Mouse (Mus musculus) stomach, postnatal 0 days (tissue): ENCODE measurements around the gene Ebpl. TPM values are rescaled to one million over a fixed set of nuclear protein-coding genes. Genes with fewer than 3 reads are reported as not detected.

Experiments used
- ATAC-seq: fragments of 200-750 bp; cut with Nextera tagmentation; 2 replicates; pipeline ENCODE4 v1.8.0; 2017; ENCODE audit not compliant: low FRiP score, low TSS enrichment
- DNase-seq: peaks from one replicate; pipeline ENCODE4 v3.0.0-alpha.2; 2016; ENCODE audit warnings: low spot score
- H3K27ac ChIP-seq: fragments of 300-500 bp; sonication (generic); replicated peaks from 2 replicates; pipeline ENCODE4 v1.5.1; 2014; ENCODE audit warnings: mild to moderate bottlenecking, control low read depth
- H3K27me3 ChIP-seq: fragments of 300-500 bp; sonication (generic); 2 replicates; pipeline ENCODE4 v1.6.1; 2014; ENCODE audit warnings: low read length; ENCODE audit not compliant: control insufficient read depth, insufficient read depth
- H3K36me3 ChIP-seq: fragments of 300-500 bp; sonication (generic); 2 replicates; pipeline ENCODE4 v1.6.1; 2014; ENCODE audit warnings: low read length, mixed read lengths; ENCODE audit not compliant: control insufficient read depth, insufficient read depth
- H3K4me1 ChIP-seq: fragments of 300-500 bp; sonication (generic); replicated peaks from 2 replicates; pipeline ENCODE4 v1.6.1; 2014; ENCODE audit warnings: antibody characterized with exemption; ENCODE audit not compliant: control insufficient read depth, insufficient read depth
- H3K4me2 ChIP-seq: fragments of 300-500 bp; sonication (generic); replicated peaks from 2 replicates; pipeline ENCODE4 v1.6.1; 2014; ENCODE audit warnings: low read depth, mild to moderate bottlenecking, control low read depth, moderate library complexity
- H3K4me3 ChIP-seq: fragments of 300-500 bp; sonication (generic); 2 replicates; pipeline ENCODE4 v1.5.1; 2014; ENCODE audit warnings: low read depth, low read length, control low read depth
- H3K9ac ChIP-seq: fragments of 300-500 bp; sonication (generic); 2 replicates; pipeline ENCODE4 v1.6.1; 2014; ENCODE audit warnings: mild to moderate bottlenecking, low read length, control low read depth, mixed read lengths
- H3K9me3 ChIP-seq: fragments of 300-500 bp; sonication (generic); 2 replicates; pipeline ENCODE4 v1.6.1; 2016; ENCODE audit warnings: low read length; ENCODE audit not compliant: control insufficient read depth
- CTCF ChIP-seq: IDR thresholded peaks from 2 replicates; pipeline ENCODE4 v1.5.1; 2016; ENCODE audit warnings: antibody characterized with exemption, low read depth, mild to moderate bottlenecking, moderate library complexity
- EP300 ChIP-seq: optimal IDR thresholded peaks from 2 replicates; pipeline ENCODE3; 2016; ENCODE audit warnings: antibody characterized with exemption
- WGBS: fragments of 180-500 bp; shearing (Covaris S2); extraction: QIAGEN DNeasy Blood & Tissue Kit; methylation state at CpG from one replicate; pipeline ENCODE4 v1.1.7; 2014; 5-methylcytosine and 5-hydroxymethylcytosine counted together
- polyA plus RNA-seq: library from polyadenylated mRNA; unstranded; fragments of >200 nt; fragmentation: Nextera tagmentation; extraction: Ambion mirVana; gene quantifications from 2 replicates; pipeline ENCODE4 v1.2.1, GENCODE M21; 2015

Gene Ebpl
- polyA plus RNA-seq, 1 experiment from 2014 or later = 18.3 TPM

DNA sequence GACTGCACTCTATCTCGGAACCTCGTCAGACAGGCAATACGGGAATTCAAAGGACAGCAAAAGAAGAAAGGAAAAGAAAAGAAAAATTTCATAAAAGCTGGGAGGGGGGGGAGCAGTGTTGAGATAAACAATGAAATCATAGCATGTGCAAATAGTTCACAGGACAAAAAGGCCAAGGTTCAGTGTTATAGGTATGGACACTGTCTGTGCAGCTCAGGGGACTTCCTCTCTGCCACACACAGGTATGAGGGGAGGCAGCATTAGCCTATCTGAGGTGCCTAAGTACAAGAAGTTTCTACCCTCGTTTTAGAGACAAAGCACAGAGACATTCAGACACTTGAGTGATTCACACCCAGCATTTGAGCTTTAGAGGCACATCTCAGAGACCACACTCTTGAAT is 39.0 kb downstream of the Ebpl start:
- TF ChIP-seq CTCF = no peak
- no peak for TF ChIP-seq EP300
- no peak overlapping the region for H3K27ac ChIP-seq
- no peak overlapping the region for H3K4me3 ChIP-seq
- H3K9me3 ChIP-seq = no peaks in the 10 kb centered on the region
- H3K4me1 ChIP-seq = no peaks in the 10 kb centered on the region
- no peaks in the 10 kb centered on the region for H3K36me3 ChIP-seq
- H3K9ac ChIP-seq = no peak overlapping the region
- H3K27me3 ChIP-seq = no peaks in the 10 kb centered on the region
- DNase-seq (no peak), ATAC-seq (peak; percentile 42; the same call in 1 of the 2 replicates)
- H3K4me2 ChIP-seq = no peak overlapping the region
- WGBS = 63% methylated on average over 4 of the region's 4 CpGs

- no peaks in the 10 kb centered on the region for H3K27me3 ChIP-seq
- no peaks in the 10 kb centered on the region for H3K36me3 ChIP-seq
- H3K4me2 ChIP-seq = no peak overlapping the region
- ATAC-seq (peak; percentile 75), DNase-seq (peak; percentile 24)
- no peaks in the 10 kb centered on the region for H3K4me1 ChIP-seq
- 82% methylated on average over 1 of the region's 1 CpGs for WGBS
- no peak overlapping the region for H3K4me3 ChIP-seq
- H3K9ac ChIP-seq = no peak overlapping the region
- H3K27ac ChIP-seq = no peak overlapping the region
- H3K9me3 ChIP-seq = no peaks in the 10 kb centered on the region
- TF ChIP-seq CTCF = no peak
- TF ChIP-seq EP300 = no peak
Measured at GRCm38 (mm10) chr14:61320765-61321164, 39.5 kb downstream of the Ebpl start.

- WGBS = 32% methylated on average over 4 of the region's 4 CpGs
- H3K9ac ChIP-seq = no peak overlapping the region
- H3K27me3 ChIP-seq = no peaks in the 10 kb centered on the region
- H3K27ac ChIP-seq = no peak overlapping the region
- TF ChIP-seq EP300 (no peak), CTCF (peak; percentile 81)
- H3K4me2 ChIP-seq = no peak overlapping the region
- no peak overlapping the region for H3K4me3 ChIP-seq
- H3K36me3 ChIP-seq = no peaks in the 10 kb centered on the region
- H3K9me3 ChIP-seq = no peaks in the 10 kb centered on the region
- peak; percentile 47; the same call in 1 of the 2 replicates for ATAC-seq
- DNase-seq = peak; percentile 64
- H3K4me1 ChIP-seq = no peaks in the 10 kb centered on the region
Measured at GRCm38 (mm10) chr14:61316861-61317260, 43.4 kb downstream of the Ebpl start.

DNA sequence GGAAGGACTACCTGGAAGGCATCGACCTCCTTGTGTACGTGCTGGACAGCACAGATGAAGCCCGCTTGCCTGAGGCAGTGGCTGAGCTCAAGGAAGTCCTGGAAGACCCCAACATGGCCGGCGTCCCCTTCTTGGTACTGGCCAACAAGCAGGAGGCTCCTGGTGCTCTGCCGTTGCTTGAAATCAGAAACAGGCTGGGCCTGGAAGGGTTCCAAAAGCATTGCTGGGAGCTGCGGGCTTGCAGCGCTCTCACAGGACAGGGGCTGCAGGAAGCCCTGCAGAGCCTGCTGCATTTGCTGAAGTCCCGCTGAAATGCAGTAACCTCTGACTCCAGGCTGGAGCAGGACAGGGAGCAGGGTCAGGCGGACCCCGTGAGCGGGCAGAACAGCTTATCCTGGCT is 49.3 kb downstream of the Ebpl start:
- H3K27ac ChIP-seq = no peak overlapping the region
- WGBS = 52% methylated on average over 12 of the region's 12 CpGs
- H3K9me3 ChIP-seq = no peaks in the 10 kb centered on the region
- H3K4me1 ChIP-seq = 0 out of 2 replicates have a peak, but pooled peaks cover 4% of the 10 kb centered on the region
- no peaks in the 10 kb centered on the region for H3K36me3 ChIP-seq
- H3K4me2 ChIP-seq = peak overlapping the region; percentile 14; the same call in 1 of the 2 replicates
- no peaks in the 10 kb centered on the region for H3K27me3 ChIP-seq
- no peak overlapping the region for H3K4me3 ChIP-seq
- no peak for DNase-seq
- no peak for ATAC-seq
- TF ChIP-seq EP300 (no peak), CTCF (no peak)
- H3K9ac ChIP-seq = no peak overlapping the region

DNA sequence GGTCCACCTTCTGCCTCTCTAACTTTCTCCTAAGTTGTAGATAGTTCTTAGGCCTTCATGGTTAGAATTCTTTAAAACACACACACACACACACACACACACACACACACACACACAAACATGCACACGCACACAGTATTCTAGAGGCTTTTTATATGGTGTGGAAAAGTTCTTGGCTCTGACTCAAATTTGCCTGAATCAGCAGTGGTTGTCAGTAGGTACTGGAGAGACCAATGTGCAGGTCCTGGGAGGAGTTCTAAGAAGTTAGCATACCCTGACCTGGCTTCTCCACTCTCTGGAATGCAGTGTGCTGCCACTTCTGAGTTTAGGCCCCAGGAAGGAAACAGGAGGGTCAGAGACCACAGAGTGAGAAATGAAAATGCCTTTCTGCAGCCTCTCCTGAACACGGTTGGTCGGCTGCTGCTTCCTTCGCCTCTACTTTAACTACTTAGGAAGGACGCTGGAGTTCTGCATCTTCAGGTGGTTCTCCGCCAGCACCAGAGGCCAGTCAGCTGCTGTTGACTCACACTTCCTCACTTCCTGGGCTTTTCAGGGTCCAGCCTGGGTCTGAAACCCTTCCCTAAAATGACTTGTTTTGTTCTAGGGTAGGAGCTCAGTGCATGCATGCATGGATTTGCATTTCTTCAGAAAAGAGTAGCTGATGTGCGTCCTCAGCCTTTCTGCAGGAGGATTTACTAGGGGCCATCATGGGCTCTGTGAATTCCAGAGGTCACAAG is 50.0 kb downstream of the Ebpl start:
- H3K27me3 ChIP-seq = no peaks in the 10 kb centered on the region
- H3K9me3 ChIP-seq = no peaks in the 10 kb centered on the region
- H3K4me1 ChIP-seq = 0 out of 2 replicates have a peak, but pooled peaks cover 4% of the 10 kb centered on the region
- H3K4me3 ChIP-seq = no peak overlapping the region
- ATAC-seq = no peak
- no peak for TF ChIP-seq EP300
- H3K9ac ChIP-seq = 0 out of 2 replicates have a peak overlapping the region, but pooled peaks have one; percentile 8
- 65% methylated on average over 7 of the region's 7 CpGs for WGBS
- no peak for DNase-seq
- H3K4me2 ChIP-seq = no peak overlapping the region
- H3K27ac ChIP-seq = no peak overlapping the region
- no peaks in the 10 kb centered on the region for H3K36me3 ChIP-seq

- H3K4me3 ChIP-seq = no peak within 1 kb of the TSS
- DNase-seq (no peak), ATAC-seq (peak; percentile 66)
- H3K9me3 ChIP-seq = no peaks in the 10 kb centered on the region
- H3K4me2 ChIP-seq = no peak within 1 kb of the TSS
- no peaks in the 10 kb centered on the region for H3K36me3 ChIP-seq
- 52% methylated on average over 6 of the region's 6 CpGs for WGBS
- H3K27ac ChIP-seq = no peak within 1 kb of the TSS
- 0 out of 2 replicates have a peak, but pooled peaks cover 4% of the 10 kb centered on the region for H3K4me1 ChIP-seq
- H3K27me3 ChIP-seq = no peaks in the 10 kb centered on the region
- TF ChIP-seq CTCF = no peak
- TF ChIP-seq EP300 = no peak
- H3K9ac ChIP-seq = 0 out of 2 replicates have a peak within 1 kb of the TSS, but pooled peaks have one; percentile 8
Measured at GRCm38 (mm10) chr14:61309593-61309992, 50.6 kb downstream of the Ebpl start, which contains the start of gene Arl11. Arl11 (plus strand) TSS chr14:61309753.
